Mouse (Mus musculus): ENCODE measurements around the gene Ndufc2. TPM values are rescaled to one million over a fixed set of nuclear protein-coding genes. Genes with fewer than 3 reads are reported as not detected.
"Not testable (repeated sequence)": the region's sequence is repeated elsewhere in the genome, so short reads cannot be mapped to it uniquely, and the experiment has no call there.

Ndufc2 gene
- polyA plus RNA-seq, 1 experiment from 2014 or later: 339 TPM

DNA sequence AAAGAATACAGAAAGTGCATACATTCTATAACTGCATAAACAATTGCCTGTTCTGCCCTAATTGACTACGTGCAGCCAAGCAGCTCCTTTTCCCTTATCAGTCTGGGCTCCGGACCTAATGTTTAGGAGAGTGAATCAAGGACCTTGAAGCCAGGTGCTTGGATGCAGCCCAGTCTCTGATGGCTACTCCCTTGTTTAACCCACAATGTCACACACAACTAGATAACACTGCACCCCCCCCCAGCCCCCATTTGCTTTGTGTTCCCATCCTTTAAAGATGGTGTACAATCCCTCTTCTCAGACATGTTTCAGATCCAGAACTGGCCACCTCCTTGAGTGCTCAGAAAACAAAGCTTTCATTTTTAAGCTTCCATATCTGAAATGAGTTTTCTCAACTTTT, 51.2 kb downstream of the Ndufc2 start, which contains the start of gene Kctd14:
TSS of gene Kctd14 (plus strand) at position 301 of the 400 bp plus-strand sequence.
- ATAC-seq (replicated peaks; ENCODE audit: low FRiP score); H3K4me2 ChIP-seq (ENCODE audit: low read depth, low read length, severe bottlenecking); H3K27ac ChIP-seq (ENCODE audit: low read depth, low read length); H3K9me3 ChIP-seq (ENCODE audit: control insufficient read depth, low read length); H3K4me1 ChIP-seq (replicated peaks; ENCODE audit: control insufficient read depth, insufficient read depth, low read length); H3K4me3 ChIP-seq (ENCODE audit: low read depth, low read length); H3K27me3 ChIP-seq (ENCODE audit: control insufficient read depth, insufficient read depth, low read length); H3K9ac ChIP-seq (ENCODE audit: low read length); DNase-seq (ENCODE audit: low spot score); H3K36me3 ChIP-seq (ENCODE audit: control insufficient read depth, insufficient read depth, low read length): not testable (repeated sequence)
- WGBS: 83% methylated on average over 2 of the region's 2 CpGs

DNA sequence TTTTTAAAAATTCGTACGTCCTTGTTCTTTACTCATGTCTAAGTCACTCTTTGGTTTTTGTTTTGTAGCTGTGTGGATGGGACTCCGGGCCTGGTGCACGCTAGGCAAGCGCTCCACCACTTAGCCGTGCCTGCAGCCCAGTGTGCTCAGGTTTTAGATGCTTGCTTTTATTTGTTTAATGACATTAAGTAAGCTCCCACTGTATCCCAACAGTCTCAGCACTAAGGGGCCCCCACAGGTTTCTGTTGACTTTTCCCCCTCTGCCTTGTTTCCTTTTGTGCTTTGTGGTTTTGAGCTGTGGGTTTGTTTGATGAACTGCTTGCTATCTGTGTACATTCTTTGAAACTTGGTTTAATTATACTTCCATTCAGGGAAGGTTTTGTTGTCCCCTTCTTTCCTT, 52.4 kb downstream of the Ndufc2 start:
- Histone ChIP-seq H3K27me3 (ENCODE audit: control insufficient read depth, insufficient read depth, low read length) (no peaks in the 10 kb centered on the region), H3K27ac (ENCODE audit: low read depth, low read length) (no peak overlapping the region), H3K9ac (ENCODE audit: low read length) (no peak overlapping the region), H3K36me3 (ENCODE audit: control insufficient read depth, insufficient read depth, low read length) (no peaks in the 10 kb centered on the region), H3K4me2 (ENCODE audit: low read depth, low read length, severe bottlenecking) (no peak overlapping the region), H3K4me3 (ENCODE audit: low read depth, low read length) (no peak overlapping the region), H3K9me3 (ENCODE audit: control insufficient read depth, low read length) (no peaks in the 10 kb centered on the region; the same call in 1 of the 2 replicates), H3K4me1 (replicated peaks; ENCODE audit: control insufficient read depth, insufficient read depth, low read length) (0 out of 2 replicates have a peak, but pooled peaks cover 3% of the 10 kb centered on the region)
- WGBS: 83% methylated on average over 6 of the region's 6 CpGs
- ATAC-seq (replicated peaks; ENCODE audit: low FRiP score) (no peak), DNase-seq (ENCODE audit: low spot score) (no peak)

DNA sequence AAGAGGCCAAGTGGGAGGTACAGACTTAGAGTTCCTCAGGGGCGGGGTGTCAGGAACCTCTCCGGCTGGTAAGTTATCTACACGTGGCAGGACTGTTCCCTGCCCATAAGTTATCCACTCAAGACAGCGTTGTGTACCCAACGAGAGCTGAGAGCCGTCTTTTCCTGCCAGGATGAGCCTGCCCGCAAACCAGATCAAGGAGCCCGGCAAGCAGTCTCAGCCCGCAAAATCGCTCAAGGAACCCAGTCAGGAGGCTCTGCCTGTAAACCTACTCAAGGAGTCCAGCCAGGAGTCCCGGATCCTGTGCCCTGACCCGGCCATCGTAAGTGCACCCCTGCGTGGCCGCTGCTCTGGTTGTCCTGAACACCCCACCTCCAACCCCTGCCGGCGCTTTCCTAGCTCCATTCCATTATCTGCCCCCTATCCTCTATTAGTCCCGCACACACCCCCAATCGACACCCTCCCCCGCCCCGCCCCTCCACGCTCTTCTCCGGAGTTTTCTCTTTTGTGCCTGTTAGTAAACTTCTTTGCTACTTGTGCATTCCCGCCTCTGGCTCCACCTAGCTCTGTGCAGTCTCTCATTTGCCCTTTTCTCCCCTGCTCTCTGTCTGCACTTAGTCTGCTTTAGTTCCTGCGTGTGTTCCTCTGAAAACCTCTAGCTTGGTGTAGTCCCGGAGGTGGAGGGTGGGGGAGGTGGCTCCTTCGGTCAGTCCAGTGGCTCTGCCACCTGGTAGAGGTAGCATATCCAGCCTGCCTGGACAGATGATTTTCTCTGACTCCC, 53.5 kb downstream of the Ndufc2 start:
- no peaks in the 10 kb centered on the region for H3K27me3 ChIP-seq (ENCODE audit: control insufficient read depth, insufficient read depth, low read length)
- whole genome bisulfite sequencing: 8% methylated on average over 27 of the region's 27 CpGs
- H3K9me3 ChIP-seq (ENCODE audit: control insufficient read depth, low read length): no peaks in the 10 kb centered on the region; the same call in 1 of the 2 replicates
- peak overlapping the region; percentile 40 for H3K9ac ChIP-seq (ENCODE audit: low read length)
- peak; percentile 56 for DNase-seq (ENCODE audit: low spot score)
- no peaks in the 10 kb centered on the region for H3K36me3 ChIP-seq (ENCODE audit: control insufficient read depth, insufficient read depth, low read length)
- ATAC-seq (replicated peaks; ENCODE audit: low FRiP score): peak; percentile 49
- peak overlapping the region; percentile 23 for H3K4me3 ChIP-seq (ENCODE audit: low read depth, low read length)
- 0 out of 2 replicates have a peak, but pooled peaks cover 3% of the 10 kb centered on the region for H3K4me1 ChIP-seq (replicated peaks; ENCODE audit: control insufficient read depth, insufficient read depth, low read length)
- H3K27ac ChIP-seq (ENCODE audit: low read depth, low read length): no peak overlapping the region
- peak overlapping the region; percentile 56 for H3K4me2 ChIP-seq (ENCODE audit: low read depth, low read length, severe bottlenecking)

DNA sequence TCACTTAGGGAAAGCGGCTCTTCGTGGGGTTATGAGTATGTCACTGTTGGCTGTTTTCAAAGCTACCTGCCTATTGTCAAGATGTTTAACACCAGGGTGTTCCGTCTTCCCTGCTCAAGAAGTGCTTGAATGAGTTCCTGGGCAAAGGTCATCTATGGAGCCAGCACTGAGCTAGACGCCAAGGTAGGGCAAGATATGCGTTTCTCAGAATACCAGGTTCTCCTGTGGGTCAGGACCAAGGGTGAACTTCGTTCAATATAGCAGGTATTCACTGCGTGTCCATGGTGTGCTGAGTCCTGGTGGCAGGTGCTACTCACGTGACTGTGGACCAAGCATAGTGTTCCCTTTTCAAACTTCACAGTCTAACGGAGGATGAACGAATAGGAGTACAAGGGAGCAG, 55.0 kb downstream of the Ndufc2 start:
- H3K4me2 ChIP-seq (ENCODE audit: low read depth, low read length, severe bottlenecking): no peak overlapping the region
- no peak overlapping the region for H3K9ac ChIP-seq (ENCODE audit: low read length)
- no peaks in the 10 kb centered on the region for H3K9me3 ChIP-seq (ENCODE audit: control insufficient read depth, low read length)
- no peak overlapping the region for H3K4me3 ChIP-seq (ENCODE audit: low read depth, low read length)
- 0 out of 2 replicates have a peak, but pooled peaks cover 3% of the 10 kb centered on the region for H3K4me1 ChIP-seq (replicated peaks; ENCODE audit: control insufficient read depth, insufficient read depth, low read length)
- H3K27me3 ChIP-seq (ENCODE audit: control insufficient read depth, insufficient read depth, low read length): no peaks in the 10 kb centered on the region
- 95% methylated on average over 10 of the region's 10 CpGs for WGBS
- ATAC-seq (replicated peaks; ENCODE audit: low FRiP score) (no peak), DNase-seq (ENCODE audit: low spot score) (no peak)
- H3K27ac ChIP-seq (ENCODE audit: low read depth, low read length): no peak overlapping the region
- H3K36me3 ChIP-seq (ENCODE audit: control insufficient read depth, insufficient read depth, low read length): no peaks in the 10 kb centered on the region

DNA sequence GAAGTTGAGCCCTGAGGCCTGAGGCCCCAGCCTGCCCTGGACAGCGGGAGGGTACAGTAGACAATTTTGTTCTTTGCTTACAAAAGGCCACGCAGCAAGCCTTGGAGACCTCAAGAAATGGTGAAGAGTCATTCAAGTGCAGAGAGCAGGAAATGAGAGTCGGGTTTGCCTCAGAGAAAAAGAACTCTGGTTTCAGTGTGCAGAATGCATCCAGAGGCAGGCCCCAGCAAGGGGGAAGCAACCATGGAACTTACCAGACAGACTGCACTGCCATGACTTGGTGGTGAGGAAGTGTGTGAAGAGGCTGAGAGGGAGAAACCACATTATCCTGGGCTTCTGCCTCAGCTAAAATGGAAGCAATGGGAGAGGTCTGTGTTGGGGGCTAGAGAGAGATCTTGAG, 55.8 kb downstream of the Ndufc2 start:
- Histone ChIP-seq H3K27ac (ENCODE audit: low read depth, low read length) (no peak overlapping the region), H3K9me3 (ENCODE audit: control insufficient read depth, low read length) (no peaks in the 10 kb centered on the region), H3K9ac (ENCODE audit: low read length) (no peak overlapping the region), H3K36me3 (ENCODE audit: control insufficient read depth, insufficient read depth, low read length) (no peaks in the 10 kb centered on the region), H3K4me3 (ENCODE audit: low read depth, low read length) (no peak overlapping the region), H3K27me3 (ENCODE audit: control insufficient read depth, insufficient read depth, low read length) (no peaks in the 10 kb centered on the region), H3K4me2 (ENCODE audit: low read depth, low read length, severe bottlenecking) (no peak overlapping the region), H3K4me1 (replicated peaks; ENCODE audit: control insufficient read depth, insufficient read depth, low read length) (0 out of 2 replicates have a peak, but pooled peaks cover 3% of the 10 kb centered on the region)
- ATAC-seq (replicated peaks; ENCODE audit: low FRiP score): no peak
- no peak for DNase-seq (ENCODE audit: low spot score)
- WGBS: 77% methylated on average over 3 of the region's 3 CpGs

Other genes with a start within 250 kb of the Ndufc2 start
- gene Usp35, start 68.0 kb upstream of the Ndufc2 start, polyA plus RNA-seq (2014; fragmentation: Nextera tagmentation; extraction: Ambion mirVana): 2.8 and 2.9 TPM in 2 replicates
- 4.7 and 4.8 TPM in 2 replicates for gene Kctd21, start 67.7 kb upstream of the Ndufc2 start, polyA plus RNA-seq (2014; fragmentation: Nextera tagmentation; extraction: Ambion mirVana)
- gene Alg8, start 28.4 kb upstream of the Ndufc2 start, polyA plus RNA-seq (2014; fragmentation: Nextera tagmentation; extraction: Ambion mirVana): 44.1 and 44.6 TPM in 2 replicates
- 0.28 TPM in 1 of 2 replicates, not detected in the other for gene Thrsp, start 17.7 kb downstream of the Ndufc2 start, polyA plus RNA-seq (2014; fragmentation: Nextera tagmentation; extraction: Ambion mirVana)
- 0.87 and 1.3 TPM in 2 replicates for gene Kctd14, start 51.3 kb downstream of the Ndufc2 start, polyA plus RNA-seq (2014; fragmentation: Nextera tagmentation; extraction: Ambion mirVana)
- gene Ints4, start 81.0 kb downstream of the Ndufc2 start, polyA plus RNA-seq (2014; fragmentation: Nextera tagmentation; extraction: Ambion mirVana): 63.4 and 71.5 TPM in 2 replicates
- 30.5 and 34.3 TPM in 2 replicates for gene Aamdc, start 179.5 kb downstream of the Ndufc2 start, polyA plus RNA-seq (2014; fragmentation: Nextera tagmentation; extraction: Ambion mirVana)
- 25.7 and 25.8 TPM in 2 replicates for gene Rsf1, start 179.9 kb downstream of the Ndufc2 start, polyA plus RNA-seq (2014; fragmentation: Nextera tagmentation; extraction: Ambion mirVana)

All from forebrain, embryonic 11.5 days (tissue).